Mouse (Mus musculus): ENCODE results near the gene Dpy19l2. TPM values are rescaled to one million over a fixed set of nuclear protein-coding genes. Genes with fewer than 3 reads are reported as not detected.

Gene Dpy19l2
- polyA plus RNA-seq, 1 experiment from 2014 or later: not detected

GRCm38 (mm10) chr9:24513290-24514077 is 182.6 kb downstream of the Dpy19l2 start:
- Histone ChIP-seq H3K27ac (ENCODE audit: low read depth, low read length) (no peak overlapping the region), H3K9ac (ENCODE audit: low read depth, low read length) (no peak overlapping the region), H3K36me3 (ENCODE audit: control insufficient read depth, insufficient read depth, low read length) (no peaks in the 10 kb centered on the region), H3K4me2 (replicated peaks; ENCODE audit: low read depth, low read length) (no peak overlapping the region), H3K4me3 (ENCODE audit: low read length) (no peak overlapping the region), H3K4me1 (ENCODE audit: control insufficient read depth, insufficient read depth, low read length) (no peaks in the 10 kb centered on the region), H3K27me3 (ENCODE audit: control insufficient read depth, insufficient read depth, low read length) (no peaks in the 10 kb centered on the region), H3K9me3 (ENCODE audit: control insufficient read depth, low read length) (no peaks in the 10 kb centered on the region)
- ATAC-seq (ENCODE audit: low FRiP score, low TSS enrichment): no peak
- 79% methylated on average over 9 of the region's 9 CpGs for WGBS

- 91% methylated on average over 5 of the region's 5 CpGs for WGBS
- no peak overlapping the region for H3K27ac ChIP-seq (ENCODE audit: low read depth, low read length)
- H3K9me3 ChIP-seq (ENCODE audit: control insufficient read depth, low read length): no peaks in the 10 kb centered on the region
- H3K36me3 ChIP-seq (ENCODE audit: control insufficient read depth, insufficient read depth, low read length): no peaks in the 10 kb centered on the region
- ATAC-seq (ENCODE audit: low FRiP score, low TSS enrichment): no peak
- H3K9ac ChIP-seq (ENCODE audit: low read depth, low read length): no peak overlapping the region
- H3K4me3 ChIP-seq (ENCODE audit: low read length): no peak overlapping the region
- no peak overlapping the region for H3K4me2 ChIP-seq (replicated peaks; ENCODE audit: low read depth, low read length)
- H3K4me1 ChIP-seq (ENCODE audit: control insufficient read depth, insufficient read depth, low read length): no peaks in the 10 kb centered on the region
- no peaks in the 10 kb centered on the region for H3K27me3 ChIP-seq (ENCODE audit: control insufficient read depth, insufficient read depth, low read length)
These were observed 184.0 kb downstream of the Dpy19l2 start for GRCm38 (mm10) chr9:24512121-24512539.

- Histone ChIP-seq H3K9me3 (ENCODE audit: control insufficient read depth, low read length) (no peaks in the 10 kb centered on the region), H3K4me2 (replicated peaks; ENCODE audit: low read depth, low read length) (no peak overlapping the region), H3K27ac (ENCODE audit: low read depth, low read length) (no peak overlapping the region), H3K36me3 (ENCODE audit: control insufficient read depth, insufficient read depth, low read length) (no peaks in the 10 kb centered on the region), H3K4me1 (ENCODE audit: control insufficient read depth, insufficient read depth, low read length) (no peaks in the 10 kb centered on the region), H3K9ac (ENCODE audit: low read depth, low read length) (no peak overlapping the region), H3K4me3 (ENCODE audit: low read length) (no peak overlapping the region), H3K27me3 (ENCODE audit: control insufficient read depth, insufficient read depth, low read length) (no peaks in the 10 kb centered on the region)
- no peak for ATAC-seq (ENCODE audit: low FRiP score, low TSS enrichment)
- 82% methylated on average over 4 of the region's 4 CpGs for WGBS
These were observed 184.5 kb downstream of the Dpy19l2 start for GRCm38 (mm10) chr9:24511371-24512120.

- no peak overlapping the region for H3K4me2 ChIP-seq (replicated peaks; ENCODE audit: low read depth, low read length)
- H3K27me3 ChIP-seq (ENCODE audit: control insufficient read depth, insufficient read depth, low read length): no peaks in the 10 kb centered on the region
- no peaks in the 10 kb centered on the region for H3K4me1 ChIP-seq (ENCODE audit: control insufficient read depth, insufficient read depth, low read length)
- no peak overlapping the region for H3K27ac ChIP-seq (ENCODE audit: low read depth, low read length)
- H3K4me3 ChIP-seq (ENCODE audit: low read length): no peak overlapping the region
- H3K9ac ChIP-seq (ENCODE audit: low read depth, low read length): no peak overlapping the region
- WGBS: 81% methylated on average over 4 of the region's 4 CpGs
- no peaks in the 10 kb centered on the region for H3K36me3 ChIP-seq (ENCODE audit: control insufficient read depth, insufficient read depth, low read length)
- H3K9me3 ChIP-seq (ENCODE audit: control insufficient read depth, low read length): no peaks in the 10 kb centered on the region
- no peak for ATAC-seq (ENCODE audit: low FRiP score, low TSS enrichment)
These were observed 187.2 kb downstream of the Dpy19l2 start for GRCm38 (mm10) chr9:24508880-24509279.

Other genes with a start within 250 kb of the Dpy19l2 start
- 16.4 and 17.8 TPM in 2 replicates for gene Dpy19l1, start 193.2 kb downstream of the Dpy19l2 start, polyA plus RNA-seq (2014; fragmentation: Nextera tagmentation; extraction: Ambion mirVana)
- not detected in 2 replicates for gene Cypt4, start 71.1 kb downstream of the Dpy19l2 start, polyA plus RNA-seq (2014; fragmentation: Nextera tagmentation; extraction: Ambion mirVana)
- not detected in 2 replicates for gene Tbx20, start 78.0 kb upstream of the Dpy19l2 start, polyA plus RNA-seq (2014; fragmentation: Nextera tagmentation; extraction: Ambion mirVana)